Mouse (Mus musculus) brown adipose tissue, adult 24 weeks (tissue): ENCODE data around the gene Exoc3l2. TPM values are rescaled to one million over a fixed set of nuclear protein-coding genes. Genes with fewer than 3 reads are reported as not detected.

Experiments
- H3K27ac ChIP-seq: fragments of 200-500 bp; replicated peaks from 2 replicates; pipeline ENCODE4 v1.5.1; 2012; ENCODE audit warnings: low read depth, mild to moderate bottlenecking, low read length
- H3K4me1 ChIP-seq: fragments of 200-500 bp; 2 replicates; pipeline ENCODE4 v1.6.1; 2012; ENCODE audit warnings: low read length, mixed read lengths; ENCODE audit not compliant: control insufficient read depth, insufficient read depth, insufficient read length
- H3K4me3 ChIP-seq: fragments of 200-500 bp; 2 replicates; pipeline ENCODE4 v1.5.1; 2012; ENCODE audit warnings: low read depth, mild to moderate bottlenecking, low read length, moderate library complexity; ENCODE audit not compliant: insufficient read depth
- polyA plus RNA-seq: library from polyadenylated mRNA; stranded (reverse); fragments of >200 nt; gene quantifications from 2 replicates; pipeline ENCODE4 v1.2.4, GENCODE M21; 2012; ENCODE audit not compliant: missing spikeins, insufficient read depth, insufficient read length

The Exoc3l2 gene
- 0.79 and 1.0 TPM in 2 replicates for polyA plus RNA-seq

- H3K27ac ChIP-seq = peak within 1 kb of the TSS; percentile 5; the same call in 1 of the 2 replicates
- peaks cover 6% of the 10 kb centered on the region for H3K4me1 ChIP-seq
- peak within 1 kb of the TSS; percentile 31 for H3K4me3 ChIP-seq
Observed at GRCm38 (mm10) chr7:19462884-19463381, at the start of gene Exoc3l2. Gene Exoc3l2, plus strand, starts transcription at chr7:19463331.

- Histone ChIP-seq H3K27ac (no peak overlapping the region), H3K4me1 (no peaks in the 10 kb centered on the region), H3K4me3 (no peak overlapping the region)
Observed at GRCm38 (mm10) chr7:19413525-19413924, 49.6 kb upstream of the Exoc3l2 start.

- H3K4me3 ChIP-seq = no peak overlapping the region
- H3K27ac ChIP-seq = no peak overlapping the region
- H3K4me1 ChIP-seq = 0 out of 2 replicates have a peak, but pooled peaks cover 3% of the 10 kb centered on the region
Observed at GRCm38 (mm10) chr7:19416590-19416989, 46.5 kb upstream of the Exoc3l2 start.

- Histone ChIP-seq H3K4me3 (no peak overlapping the region), H3K27ac (no peak overlapping the region), H3K4me1 (0 out of 2 replicates have a peak, but pooled peaks cover 3% of the 10 kb centered on the region)
Observed at GRCm38 (mm10) chr7:19420121-19420520, 43.0 kb upstream of the Exoc3l2 start.

- peak overlapping the region; percentile 50 for H3K4me3 ChIP-seq
- H3K27ac ChIP-seq = no peak overlapping the region
Observed at GRCm38 (mm10) chr7:19420821-19421636, 42.1 kb upstream of the Exoc3l2 start.

GRCm38 (mm10) chr7:19423083-19423482 lies 40.0 kb upstream of the Exoc3l2 start:
- 0 out of 2 replicates have a peak, but pooled peaks cover 3% of the 10 kb centered on the region for H3K4me1 ChIP-seq
- no peak overlapping the region for H3K27ac ChIP-seq
- H3K4me3 ChIP-seq = no peak overlapping the region

More at GRCm38 (mm10) chr7:19420821-19421636, 42.1 kb upstream of the Exoc3l2 start:
- 0 out of 2 replicates have a peak, but pooled peaks cover 3% of the 10 kb centered on the region for H3K4me1 ChIP-seq

- H3K4me1 ChIP-seq = 0 out of 2 replicates have a peak, but pooled peaks cover 3% of the 10 kb centered on the region
- no peak overlapping the region for H3K27ac ChIP-seq
- no peak overlapping the region for H3K4me3 ChIP-seq
Observed at GRCm38 (mm10) chr7:19424051-19424450, 39.1 kb upstream of the Exoc3l2 start.

- no peak overlapping the region for H3K4me3 ChIP-seq
- no peak overlapping the region for H3K27ac ChIP-seq
- no peaks in the 10 kb centered on the region for H3K4me1 ChIP-seq
Observed at GRCm38 (mm10) chr7:19426349-19426748, 36.8 kb upstream of the Exoc3l2 start.

- Histone ChIP-seq H3K27ac (no peak overlapping the region), H3K4me1 (no peaks in the 10 kb centered on the region), H3K4me3 (no peak overlapping the region)
Observed at GRCm38 (mm10) chr7:19426888-19427287, 36.2 kb upstream of the Exoc3l2 start.

GRCm38 (mm10) chr7:19427999-19428650 lies 35.0 kb upstream of the Exoc3l2 start:
- no peaks in the 10 kb centered on the region for H3K4me1 ChIP-seq
- no peak overlapping the region for H3K4me3 ChIP-seq
- no peak overlapping the region for H3K27ac ChIP-seq

GRCm38 (mm10) chr7:19429726-19430125 lies 33.4 kb upstream of the Exoc3l2 start:
- H3K4me3 ChIP-seq = no peak overlapping the region
- H3K27ac ChIP-seq = no peak overlapping the region
- no peaks in the 10 kb centered on the region for H3K4me1 ChIP-seq

- Histone ChIP-seq H3K4me3 (no peak overlapping the region), H3K27ac (no peak overlapping the region), H3K4me1 (no peaks in the 10 kb centered on the region)
Observed at GRCm38 (mm10) chr7:19430402-19430801, 32.7 kb upstream of the Exoc3l2 start.

GRCm38 (mm10) chr7:19432475-19432874 lies 30.7 kb upstream of the Exoc3l2 start:
- Histone ChIP-seq H3K4me3 (no peak overlapping the region), H3K27ac (no peak overlapping the region), H3K4me1 (no peaks in the 10 kb centered on the region)

- H3K4me1 ChIP-seq = no peaks in the 10 kb centered on the region
- no peak overlapping the region for H3K4me3 ChIP-seq
- no peak overlapping the region for H3K27ac ChIP-seq
Observed at GRCm38 (mm10) chr7:19436276-19436675, 26.9 kb upstream of the Exoc3l2 start.

GRCm38 (mm10) chr7:19437048-19437447 lies 26.1 kb upstream of the Exoc3l2 start:
- Histone ChIP-seq H3K4me3 (no peak overlapping the region), H3K27ac (no peak overlapping the region), H3K4me1 (no peaks in the 10 kb centered on the region)
